ENCODE assay signal across 8 mouse cellular contexts in genomic region chr14:41008138-41008537, GRCm38 (mm10). TPM values are rescaled to one million over a fixed set of nuclear protein-coding genes. Genes with fewer than 3 reads are reported as not detected.
A peak's percentile ranks its signal among the peaks of the same experiment; 100 is the strongest.
DNase-seq lines count a peak whose midpoint lies in the region; ATAC-seq and TF ChIP-seq lines count a peak whose summit lies in the region.

No protein-coding gene starts in this region.

- peak overlapping the region; percentile 85 for H3K27ac ChIP-seq in liver, embryonic 11.5 days (ENCODE audit: low read depth, low read length)
- peak overlapping the region; percentile 75 for H3K27ac ChIP-seq in stomach, embryonic 16.5 days (ENCODE audit: low read length)
- no peak overlapping the region for H3K27ac ChIP-seq in left cerebral cortex, adult 2 months

- ATAC-seq in liver, embryonic 11.5 days (replicated peaks; ENCODE audit: low FRiP score), result peak; percentile 77
- ATAC-seq in stomach, embryonic 16.5 days (ENCODE audit: insufficient read depth, low FRiP score), result peak; percentile 81

- 51% methylated on average over 2 of the region's 2 CpGs for WGBS in liver, embryonic 11.5 days
- 35% methylated on average over 2 of the region's 2 CpGs for WGBS in stomach, embryonic 16.5 days

- peak overlapping the region; percentile 24; the same call in 1 of the 2 replicates for H3K4me3 ChIP-seq in liver, embryonic 11.5 days (ENCODE audit: low read depth, low read length)
- no peak overlapping the region for H3K4me3 ChIP-seq in stomach, embryonic 16.5 days (replicated peaks; ENCODE audit: low read length)
- H3K4me3 ChIP-seq in left cerebral cortex, adult 2 months, result no peak overlapping the region

- TF ChIP-seq CTCF in left cerebral cortex, adult 2 months (IDR thresholded peaks at IDR 0.05), result no peak

- peak overlapping the region; percentile 57 for H3K4me2 ChIP-seq in liver, embryonic 11.5 days
- H3K4me2 ChIP-seq in stomach, embryonic 16.5 days (ENCODE audit: low read depth, low read length), result 0 out of 2 replicates have a peak overlapping the region, but pooled peaks have one; percentile 17

- no peaks in the 10 kb centered on the region for H3K9me3 ChIP-seq in liver, embryonic 11.5 days (ENCODE audit: control insufficient read depth, low read length)
- no peaks in the 10 kb centered on the region for H3K9me3 ChIP-seq in stomach, embryonic 16.5 days (replicated peaks; ENCODE audit: control insufficient read depth, low read length)

- no peaks in the 10 kb centered on the region for H3K27me3 ChIP-seq in liver, embryonic 11.5 days (replicated peaks; ENCODE audit: control insufficient read depth, insufficient read depth, low read length)
- H3K27me3 ChIP-seq in stomach, embryonic 16.5 days (ENCODE audit: control insufficient read depth, insufficient read depth, low read length), result no peaks in the 10 kb centered on the region

- H3K9ac ChIP-seq in liver, embryonic 11.5 days (ENCODE audit: low read depth, low read length), result peak overlapping the region; percentile 52; the same call in 1 of the 2 replicates
- H3K9ac ChIP-seq in stomach, embryonic 16.5 days (ENCODE audit: low read length), result no peak overlapping the region

- intact Hi-C loops in left cerebral cortex, adult 2 months (cut with DNase I), result no loop called here

- H3K4me1 ChIP-seq in liver, embryonic 11.5 days (replicated peaks; ENCODE audit: control insufficient read depth, insufficient read depth, low read length), result peaks cover 49% of the 10 kb centered on the region
- peaks cover 24% of the 10 kb centered on the region for H3K4me1 ChIP-seq in stomach, embryonic 16.5 days (ENCODE audit: control insufficient read depth, insufficient read depth, low read length)

- DNase-seq in adrenal gland, postnatal 10 days, result peak; percentile 57
- DNase-seq in adrenal gland, adult 18-20 months (ENCODE audit: low spot score in 2 of 2), result no peak
- DNase-seq in right cerebral cortex, postnatal 4 days, result peak; percentile 16
- no peak for DNase-seq in right cerebral cortex, postnatal 25 days
- no peak for DNase-seq in liver, embryonic 11.5 days (ENCODE audit: low spot score)
- DNase-seq in left cerebral cortex, adult 2 months (ENCODE audit: extremely low spot score in 1 of 2, low spot score in 2 of 2), result no peak
- no peak for DNase-seq in neural tube, embryonic 10.5 days (ENCODE audit: extremely low spot score, low spot score)

- H3K36me3 ChIP-seq in liver, embryonic 11.5 days (ENCODE audit: control insufficient read depth, insufficient read depth, low read length), result no peaks in the 10 kb centered on the region
- no peaks in the 10 kb centered on the region for H3K36me3 ChIP-seq in stomach, embryonic 16.5 days (ENCODE audit: control insufficient read depth, insufficient read depth, low read length)

RNA-seq across cellular contexts. Expression of gene Fam213a, which starts 5.5 kb away (rescaled TPM):
- 100 to 1,000 TPM; 230 to 232 TPM for total RNA-seq in adrenal gland, postnatal 10 days (2021)
- total RNA-seq in adrenal gland, adult 18-20 months (2021), result 100 to 1,000 TPM; 109 to 216 TPM
- polyA plus RNA-seq in liver, embryonic 11.5 days (2014; fragmentation: Nextera tagmentation; extraction: Ambion mirVana), result 78.2 and 84.8 TPM in 2 replicates
- 42.4 and 45.1 TPM in 2 replicates for polyA plus RNA-seq in stomach, embryonic 16.5 days (2015; fragmentation: Nextera tagmentation; extraction: Ambion mirVana)
- total RNA-seq in left cerebral cortex, adult 2 months (2021), result 100 to 1,000 TPM; 106 to 123 TPM

RNA-seq across cellular contexts. Expression of gene Tspan14, which starts 41.5 kb away (rescaled TPM):
- 10 to 100 TPM; 50.0 to 53.8 TPM for total RNA-seq in adrenal gland, postnatal 10 days (2021)
- total RNA-seq in adrenal gland, adult 18-20 months (2021), result 10 to 100 TPM; 33.7 to 35.0 TPM
- polyA plus RNA-seq in liver, embryonic 11.5 days (2014; fragmentation: Nextera tagmentation; extraction: Ambion mirVana), result 65.3 and 68.1 TPM in 2 replicates
- polyA plus RNA-seq in stomach, embryonic 16.5 days (2015; fragmentation: Nextera tagmentation; extraction: Ambion mirVana), result 77.3 and 88.1 TPM in 2 replicates
- 10 to 100 TPM; 50.2 to 52.1 TPM for total RNA-seq in left cerebral cortex, adult 2 months (2021)

Comparison
In these comparisons a context has a peak if more than half of its experiments do, and no peak if none do; other contexts are left out.
1. DNase-seq: peak in adrenal gland, postnatal 10 days (single experiment) and right cerebral cortex, postnatal 4 days (single experiment); none in adrenal gland, adult 18-20 months (0 of 2), right cerebral cortex, postnatal 25 days (single experiment), liver, embryonic 11.5 days (single experiment), left cerebral cortex, adult 2 months (0 of 2) and neural tube, embryonic 10.5 days (single experiment).